ENCODE assay signal across 9 mouse cellular contexts in the genomic region with DNA sequence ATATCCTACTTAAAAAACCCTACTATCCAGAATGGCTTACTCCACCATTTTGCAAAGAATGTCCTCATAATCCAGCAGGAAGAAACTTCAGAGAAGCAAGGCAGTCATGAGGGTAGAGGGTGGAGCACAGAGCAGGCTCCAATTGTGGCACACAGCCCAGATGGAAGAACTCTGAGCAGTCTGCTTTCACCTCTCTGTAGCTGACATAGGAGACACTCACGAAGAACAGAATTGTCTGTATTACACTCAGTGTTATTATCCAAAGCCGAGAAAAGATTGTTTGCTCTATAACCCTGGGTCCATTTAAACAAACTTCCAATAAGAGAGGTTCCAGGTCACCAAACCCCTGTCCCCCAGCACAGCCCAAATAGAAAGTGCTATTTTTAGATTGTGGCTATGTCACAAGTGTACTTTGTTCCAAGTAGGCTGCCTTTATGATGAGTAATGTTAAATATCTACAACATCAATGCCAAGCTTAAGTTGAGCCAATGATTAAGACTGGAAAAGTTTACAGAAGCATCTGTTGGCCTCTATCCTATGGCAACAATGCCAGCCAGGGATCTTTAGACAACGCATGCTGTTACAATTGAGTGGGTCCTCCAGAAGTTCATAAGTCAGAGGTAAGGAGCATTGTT. TPM values are rescaled to one million over a fixed set of nuclear protein-coding genes. Genes with fewer than 3 reads are reported as not detected.
DNase-seq lines count a peak whose midpoint lies in the region; ATAC-seq and TF ChIP-seq lines count a peak whose summit lies in the region.
"Had no signal": no experiment of that assay in that cellular context is flagged by ENCODE, and none has a peak within 500 bp of the region (broad histone marks: within the 10 kb centered on the region; RNA-seq: fewer than 3 reads in every experiment).

No protein-coding gene starts in this region.

- no peaks in the 10 kb centered on the region for H3K27me3 ChIP-seq in kidney, adult 2 months (replicated peaks; ENCODE audit: control insufficient read depth, insufficient read depth, low read length)
- H3K27me3 ChIP-seq in kidney, embryonic 15.5 days: no peaks in the 10 kb centered on the region
- no peaks in the 10 kb centered on the region for H3K27me3 ChIP-seq in intestine, embryonic 15.5 days (replicated peaks)
- H3K27me3 ChIP-seq in myocyte (ENCODE audit: control insufficient read depth, insufficient read depth, insufficient read length): no peaks in the 10 kb centered on the region
- H3K27me3 ChIP-seq in forebrain, embryonic 11.5 days (ENCODE audit: control insufficient read depth, insufficient read depth, low read length): no peaks in the 10 kb centered on the region

- H3K4me1 ChIP-seq in kidney, adult 2 months (ENCODE audit: control insufficient read depth, insufficient read depth, low read length): no peaks in the 10 kb centered on the region
- H3K4me1 ChIP-seq in kidney, embryonic 15.5 days: no peaks in the 10 kb centered on the region
- peaks cover 15% of the 10 kb centered on the region for H3K4me1 ChIP-seq in embryonic fibroblast, embryonic 13.5 days (ENCODE audit: control insufficient read depth, insufficient read depth, low read length)
- 0 out of 2 replicates have a peak, but pooled peaks cover 2% of the 10 kb centered on the region for H3K4me1 ChIP-seq in intestine, embryonic 15.5 days (replicated peaks)
- H3K4me1 ChIP-seq in forebrain, embryonic 11.5 days (replicated peaks; ENCODE audit: control insufficient read depth, insufficient read depth, low read length): no peaks in the 10 kb centered on the region

- no peak for ATAC-seq in kidney, embryonic 15.5 days (replicated peaks; ENCODE audit: low FRiP score)
- ATAC-seq in intestine, embryonic 15.5 days: peak; percentile 88
- ATAC-seq in forebrain, embryonic 11.5 days (replicated peaks; ENCODE audit: low FRiP score): no peak
- ATAC-seq: inflammation-experienced regulatory T-cells, adult 6 months had no signal

- no peak overlapping the region for H3K4me2 ChIP-seq in kidney, embryonic 15.5 days
- no peak overlapping the region for H3K4me2 ChIP-seq in intestine, embryonic 15.5 days (replicated peaks)
- peak overlapping the region; percentile 73 for H3K4me2 ChIP-seq in myocyte (ENCODE audit: low read depth)
- H3K4me2 ChIP-seq in forebrain, embryonic 11.5 days (ENCODE audit: low read depth, low read length, severe bottlenecking): no peak overlapping the region

- no peaks in the 10 kb centered on the region for H3K9me3 ChIP-seq in kidney, embryonic 15.5 days (replicated peaks)
- H3K9me3 ChIP-seq in intestine, embryonic 15.5 days: no peaks in the 10 kb centered on the region
- H3K9me3 ChIP-seq in forebrain, embryonic 11.5 days (ENCODE audit: control insufficient read depth, low read length): no peaks in the 10 kb centered on the region

- H3ac ChIP-seq in myocyte (ENCODE audit: control insufficient read depth, insufficient read length): no peak overlapping the region

- H3K79me2 ChIP-seq in myocyte (ENCODE audit: control insufficient read depth, insufficient read depth): peaks cover 86% of the 10 kb centered on the region

- no peak for TF ChIP-seq CTCF in kidney, adult 2 months (conservative IDR thresholded peaks at IDR 0.05; ENCODE audit: insufficient read depth, insufficient read length, low read depth, low read length)
- TF ChIP-seq CTCF in embryonic fibroblast, embryonic 13.5 days (IDR thresholded peaks at IDR 0.05; ENCODE audit: borderline replicate concordance, insufficient read depth, low read length): no peak

- H3K27ac ChIP-seq in kidney, adult 2 months (ENCODE audit: insufficient read depth, low read depth, low read length): no peak overlapping the region
- no peak overlapping the region for H3K27ac ChIP-seq in kidney, embryonic 15.5 days
- H3K27ac ChIP-seq in embryonic fibroblast, embryonic 13.5 days (ENCODE audit: insufficient read depth, low read length): peak overlapping the region; percentile 76
- 0 out of 2 replicates have a peak overlapping the region, but pooled peaks have one; percentile 9 for H3K27ac ChIP-seq in intestine, embryonic 15.5 days
- no peak overlapping the region for H3K27ac ChIP-seq in forebrain, embryonic 11.5 days (ENCODE audit: low read depth, low read length)

- peak; percentile 79 for DNase-seq in kidney, adult 2 months
- DNase-seq in forebrain, embryonic 11.5 days (ENCODE audit: low spot score): no peak
- no peak for DNase-seq in frontal cortex, postnatal 10 days (ENCODE audit: low spot score in 2 of 2)
- no peak for DNase-seq in left cerebral cortex, adult 8-10 months (ENCODE audit: low spot score in 2 of 2)

- TF ChIP-seq POLR2A in kidney, adult 2 months (IDR thresholded peaks at IDR 0.05; ENCODE audit: low read depth, low read length): no peak
- no peak for TF ChIP-seq POLR2A in embryonic fibroblast, embryonic 13.5 days (IDR thresholded peaks at IDR 0.05; ENCODE audit: low read depth, low read length)
- no peak for TF ChIP-seq POLR2A in myocyte (IDR thresholded peaks at IDR 0.05; ENCODE audit: insufficient read length, low read depth)

- H3K36me3 ChIP-seq in kidney, adult 2 months (ENCODE audit: control insufficient read depth, insufficient read depth, low read length): no peaks in the 10 kb centered on the region
- no peaks in the 10 kb centered on the region for H3K36me3 ChIP-seq in kidney, embryonic 15.5 days
- H3K36me3 ChIP-seq in intestine, embryonic 15.5 days: no peaks in the 10 kb centered on the region
- H3K36me3 ChIP-seq in myocyte (ENCODE audit: control insufficient read depth, insufficient read depth): peaks cover 3% of the 10 kb centered on the region
- no peaks in the 10 kb centered on the region for H3K36me3 ChIP-seq in forebrain, embryonic 11.5 days (ENCODE audit: control insufficient read depth, insufficient read depth, low read length)

- H3K4me3 ChIP-seq in kidney, adult 2 months (ENCODE audit: insufficient read depth, low read depth, low read length): no peak overlapping the region
- no peak overlapping the region for H3K4me3 ChIP-seq in kidney, embryonic 15.5 days (replicated peaks)
- H3K4me3 ChIP-seq in embryonic fibroblast, embryonic 13.5 days (ENCODE audit: insufficient read depth, low read length): no peak overlapping the region
- H3K4me3 ChIP-seq in intestine, embryonic 15.5 days (replicated peaks): no peak overlapping the region
- no peak overlapping the region for H3K4me3 ChIP-seq in myocyte
- no peak overlapping the region for H3K4me3 ChIP-seq in forebrain, embryonic 11.5 days (ENCODE audit: low read depth, low read length)

- H3K9ac ChIP-seq in kidney, embryonic 15.5 days: no peak overlapping the region
- no peak overlapping the region for H3K9ac ChIP-seq in intestine, embryonic 15.5 days
- H3K9ac ChIP-seq in forebrain, embryonic 11.5 days (ENCODE audit: low read length): no peak overlapping the region

- 45% methylated on average over 3 of the region's 3 CpGs for WGBS in kidney, adult 2 months
- 79% methylated on average over 3 of the region's 3 CpGs for WGBS in kidney, embryonic 15.5 days
- 32% methylated on average over 3 of the region's 3 CpGs for WGBS in intestine, embryonic 15.5 days
- 95% methylated on average over 3 of the region's 3 CpGs for WGBS in forebrain, embryonic 11.5 days

TF ChIP-seq in myocyte, 11 proteins besides CTCF, POLR2A, EP300 and RAD21:
- TF ChIP-seq MYOD1 (IDR thresholded peaks at IDR 0.05; ENCODE audit: control insufficient read depth in 1 of 3, insufficient read length in 2 of 3, low read depth in 2 of 3): peak in 1 of 3 experiments; percentile 10
- 0 out of 2 replicates have a peak, but pooled peaks have one; percentile 35 for TF ChIP-seq CEBPB (IDR thresholded peaks at IDR 0.05; ENCODE audit: insufficient read depth, poor library complexity, severe bottlenecking)
- no peak for TF ChIP-seq USF1 (IDR thresholded peaks at IDR 0.05; ENCODE audit: low read depth)
- TF ChIP-seq MYOG (IDR thresholded peaks at IDR 0.05; ENCODE audit: control insufficient read depth in 1 of 3, insufficient read depth in 1 of 3, insufficient read length in 2 of 3, low read depth in 2 of 3): no peak

RNA-seq across cellular contexts. Expression of gene Large1, which starts 10.5 kb away (rescaled TPM):
- polyA plus RNA-seq in kidney, adult 2 months (2012; rRNA removed): 8.3 and 9.1 TPM in 2 replicates
- polyA plus RNA-seq in kidney, embryonic 15.5 days (2015; fragmentation: Nextera tagmentation; extraction: Ambion mirVana): 5.7 and 6.0 TPM in 2 replicates
- 42.7 and 50.9 TPM in 2 replicates for polyA plus RNA-seq in embryonic fibroblast, embryonic 13.5 days (2011; ENCODE audit: insufficient read length, low read depth, missing spikeins)
- 5.8 and 6.5 TPM in 2 replicates for polyA plus RNA-seq in intestine, embryonic 15.5 days (2015; fragmentation: Nextera tagmentation; extraction: Ambion mirVana)
- 23.2 TPM for polyA plus RNA-seq in myocyte (2012; fragmentation: generic; extraction: Trizol)
- polyA plus RNA-seq in forebrain, embryonic 11.5 days (2014; fragmentation: Nextera tagmentation; extraction: Ambion mirVana): 9.4 and 9.8 TPM in 2 replicates
- 100 to 1,000 TPM; 119 to 146 (median 132) TPM for total RNA-seq in left cerebral cortex, adult 8-10 months (2022)

Comparison
In these comparisons a context has a peak if more than half of its experiments do, and no peak if none do; other contexts are left out.
1. H3K27ac ChIP-seq: peak in embryonic fibroblast, embryonic 13.5 days (single experiment) and intestine, embryonic 15.5 days (single experiment); none in kidney, adult 2 months (single experiment), kidney, embryonic 15.5 days (single experiment) and forebrain, embryonic 11.5 days (single experiment).